Mouse (Mus musculus) cerebellum, adult 2 months (tissue): ENCODE measurements around the gene Dcun1d3.

Experiments used
- CTCF ChIP-seq: fragments of 200-500 bp; IDR thresholded peaks from 2 replicates; pipeline ENCODE4 v1.5.1; 2011; ENCODE audit warnings: low read depth, mild to moderate bottlenecking, control low read depth, low read length, moderate library complexity, borderline replicate concordance; ENCODE audit not compliant: insufficient read depth
- POLR2A ChIP-seq: fragments of 200-500 bp; IDR thresholded peaks from 2 replicates; pipeline ENCODE4 v1.6.1; 2011; ENCODE audit warnings: low read length, control low read depth, borderline replicate concordance; ENCODE audit not compliant: insufficient read depth

DNA sequence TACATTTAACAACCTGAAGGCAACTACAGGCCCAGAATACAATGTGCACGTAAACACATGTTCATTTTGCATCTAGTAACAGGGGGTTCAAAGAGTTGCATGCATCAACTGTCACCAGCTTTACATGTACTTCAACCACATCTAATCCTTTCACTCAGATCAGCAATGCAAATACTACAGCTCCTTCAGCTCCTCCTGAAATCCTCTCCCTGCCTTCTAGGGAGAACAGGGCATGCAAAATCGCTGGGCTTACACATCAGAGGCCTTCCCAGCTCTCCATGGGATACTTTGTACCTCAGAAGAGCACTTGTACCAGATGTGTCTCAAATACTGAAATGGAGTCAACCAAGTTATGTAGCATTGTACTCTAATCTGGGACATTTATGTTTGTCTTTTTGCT is 23.0 kb downstream of the Dcun1d3 start:
- TF ChIP-seq POLR2A (no peak), CTCF (no peak)
